ENCODE assay signal across 30 mouse cellular contexts in the genomic region with DNA sequence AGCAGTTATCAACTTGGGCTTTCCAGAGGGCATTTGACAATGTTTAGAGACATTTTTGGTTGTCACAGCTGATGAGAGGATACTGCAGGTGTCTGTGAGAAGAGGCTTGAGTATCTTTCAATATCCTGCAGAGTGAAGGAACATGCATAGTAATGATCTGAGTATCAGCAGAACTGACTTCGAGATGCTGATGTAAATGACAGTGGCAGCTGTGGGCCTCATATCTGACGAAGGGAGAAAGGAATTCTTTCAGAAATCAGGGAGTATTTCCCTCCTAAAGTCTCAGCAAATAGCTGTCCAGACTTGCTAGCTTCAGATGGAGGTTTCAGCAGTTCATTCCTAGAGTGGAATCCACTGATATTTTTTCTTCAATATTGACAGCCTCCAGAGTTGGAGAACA.
"Had no signal": no experiment of that assay in that cellular context is flagged by ENCODE, and none has a peak within 500 bp of the region (broad histone marks: within the 10 kb centered on the region; RNA-seq: fewer than 3 reads in every experiment).

No protein-coding gene starts in this region.

- H3K27me3 ChIP-seq: limb, embryonic 15.5 days; liver, embryonic 12.5 days; liver, embryonic 13.5 days; liver, embryonic 15.5 days; lung, embryonic 15.5 days; midbrain, embryonic 12.5 days; midbrain, embryonic 13.5 days; midbrain, embryonic 15.5 days; neural tube, embryonic 12.5 days had no signal

- H3K4me1 ChIP-seq: liver, embryonic 12.5 days; liver, embryonic 13.5 days; liver, embryonic 15.5 days; lung, embryonic 15.5 days; midbrain, embryonic 10.5 days; midbrain, embryonic 12.5 days; midbrain, embryonic 13.5 days; midbrain, embryonic 15.5 days; neural tube, embryonic 12.5 days had no signal

- H3K4me2 ChIP-seq: limb, embryonic 12.5 days; limb, embryonic 13.5 days; limb, embryonic 15.5 days; liver, embryonic 11.5 days; liver, embryonic 12.5 days; liver, embryonic 13.5 days; liver, embryonic 15.5 days; lung, embryonic 14.5 days; lung, embryonic 15.5 days; midbrain, embryonic 11.5 days; midbrain, embryonic 12.5 days; midbrain, embryonic 13.5 days; midbrain, embryonic 15.5 days; neural tube, embryonic 12.5 days had no signal

- ATAC-seq: liver, embryonic 12.5 days; liver, postnatal 0 days; lung, postnatal 0 days; midbrain, embryonic 13.5 days; midbrain, embryonic 15.5 days; midbrain, embryonic 16.5 days had no signal

- H3K9me3 ChIP-seq: limb, embryonic 10.5 days; limb, embryonic 12.5 days; limb, embryonic 13.5 days; limb, embryonic 15.5 days; liver, embryonic 12.5 days; liver, embryonic 13.5 days; liver, embryonic 15.5 days; lung, embryonic 15.5 days; megakaryocyte, embryonic 14.5 days; midbrain, embryonic 10.5 days; midbrain, embryonic 12.5 days; midbrain, embryonic 13.5 days; midbrain, embryonic 15.5 days; neural tube, embryonic 12.5 days had no signal

- H3K9ac ChIP-seq: limb, embryonic 12.5 days; limb, embryonic 13.5 days; limb, embryonic 15.5 days; liver, embryonic 12.5 days; liver, embryonic 13.5 days; liver, embryonic 14.5 days; liver, embryonic 15.5 days; liver, postnatal 0 days; lung, embryonic 14.5 days; lung, embryonic 15.5 days; midbrain, embryonic 12.5 days; midbrain, embryonic 13.5 days; midbrain, embryonic 15.5 days; neural tube, embryonic 12.5 days had no signal

- H3K36me3 ChIP-seq: limb, embryonic 10.5 days; limb, embryonic 12.5 days; limb, embryonic 13.5 days; limb, embryonic 15.5 days; liver, embryonic 12.5 days; liver, embryonic 13.5 days; liver, embryonic 15.5 days; lung, embryonic 15.5 days; midbrain, embryonic 10.5 days; midbrain, embryonic 12.5 days; midbrain, embryonic 13.5 days; midbrain, embryonic 15.5 days; neural tube, embryonic 12.5 days had no signal

- H3K4me3 ChIP-seq: limb, embryonic 10.5 days; limb, embryonic 12.5 days; limb, embryonic 13.5 days; limb, embryonic 15.5 days; liver, embryonic 12.5 days; liver, embryonic 13.5 days; liver, embryonic 15.5 days; lung, embryonic 15.5 days; megakaryocyte, embryonic 14.5 days; midbrain, embryonic 10.5 days; midbrain, embryonic 12.5 days; midbrain, embryonic 13.5 days; midbrain, embryonic 15.5 days; neural tube, embryonic 12.5 days had no signal

- H3K27ac ChIP-seq: limb, embryonic 10.5 days; limb, embryonic 12.5 days; limb, embryonic 13.5 days; limb, embryonic 15.5 days; liver, embryonic 12.5 days; liver, embryonic 13.5 days; liver, embryonic 14.5 days; liver, embryonic 15.5 days; lung, embryonic 15.5 days; macrophage; midbrain, embryonic 10.5 days; midbrain, embryonic 12.5 days; midbrain, embryonic 13.5 days; midbrain, embryonic 15.5 days; neural tube, embryonic 12.5 days had no signal

- DNase-seq: left cerebral cortex, postnatal 4 days; liver; liver, embryonic 13.5 days; liver, postnatal 0 days; lung, adult 18-20 months; lung, adult 2 months; lung, embryonic 14.5 days; lung, postnatal 10 days; lung, postnatal 14 days; lung, postnatal 4 days; midbrain, embryonic 14.5 days had no signal
